Mouse (Mus musculus) lung, adult 2 months (tissue): Measurements from ENCODE around the gene Map2k6. TPM values are rescaled to one million over a fixed set of nuclear protein-coding genes. Genes with fewer than 3 reads are reported as not detected.
A peak's percentile ranks its signal among the peaks of the same experiment; 100 is the strongest.

Source experiments
- DNase-seq: peaks from one replicate; pipeline ENCODE4 v3.0.0; 2022
- H3K4me1 ChIP-seq: fragments of 200-500 bp; 2 replicates; pipeline ENCODE4 v1.6.1; 2011; ENCODE audit warnings: low read length; ENCODE audit not compliant: control insufficient read depth, insufficient read depth
- H3K4me3 ChIP-seq: fragments of 200-500 bp; replicated peaks from 2 replicates; pipeline ENCODE3; 2011; ENCODE audit warnings: low read depth, mild to moderate bottlenecking, control low read depth, low read length; ENCODE audit errors: extremely low read depth
- CTCF ChIP-seq: fragments of 200-500 bp; IDR thresholded peaks from 2 replicates; pipeline ENCODE4 v1.5.1; 2011; ENCODE audit warnings: mild to moderate bottlenecking, low read length, control low read depth; ENCODE audit not compliant: insufficient read depth
- POLR2A ChIP-seq: fragments of 200-500 bp; IDR thresholded peaks from 2 replicates; pipeline ENCODE4 v1.6.1; 2011; ENCODE audit warnings: low read depth, mild to moderate bottlenecking, control low read depth, low read length, borderline replicate concordance; ENCODE audit errors: extremely low read depth
- WGBS: fragments of 180-500 bp; shearing (Covaris S2); methylation state at CpG from one replicate; pipeline ENCODE4 v1.1.7; 2018; 5-methylcytosine and 5-hydroxymethylcytosine counted together
- polyA plus RNA-seq: library from polyadenylated mRNA; depleted of rRNA; stranded (reverse); fragments of >200 nt; gene quantifications from 2 replicates; pipeline ENCODE4 v1.2.3, GENCODE M21; 2012

Gene Map2k6
- polyA plus RNA-seq, 1 experiment = 2.1 TPM

GRCm38 (mm10) chr11:110536533-110536932 is 137.6 kb downstream of the Map2k6 start:
- Histone ChIP-seq H3K4me1 (0 out of 2 replicates have a peak, but pooled peaks cover 3% of the 10 kb centered on the region), H3K4me3 (no peak overlapping the region)
- DNase-seq = no peak
- no peak for TF ChIP-seq CTCF
- TF ChIP-seq POLR2A = no peak
- WGBS = 91% methylated on average over 2 of the region's 2 CpGs

GRCm38 (mm10) chr11:110537602-110538001 is 138.7 kb downstream of the Map2k6 start:
- WGBS = 4% methylated on average over 15 of the region's 15 CpGs
- Histone ChIP-seq H3K4me3 (no peak overlapping the region), H3K4me1 (0 out of 2 replicates have a peak, but pooled peaks cover 3% of the 10 kb centered on the region)
- peak; percentile 54 for TF ChIP-seq CTCF
- no peak for TF ChIP-seq POLR2A
- DNase-seq = peak; percentile 56

GRCm38 (mm10) chr11:110538206-110538605 is 139.3 kb downstream of the Map2k6 start:
- 34% methylated on average over 10 of the region's 10 CpGs for WGBS
- H3K4me3 ChIP-seq = no peak overlapping the region
- 0 out of 2 replicates have a peak, but pooled peaks cover 3% of the 10 kb centered on the region for H3K4me1 ChIP-seq
- TF ChIP-seq POLR2A = no peak
- TF ChIP-seq CTCF = no peak
- no peak for DNase-seq

- WGBS = 54% methylated on average over 4 of the region's 4 CpGs
- Histone ChIP-seq H3K4me1 (0 out of 2 replicates have a peak, but pooled peaks cover 3% of the 10 kb centered on the region), H3K4me3 (no peak overlapping the region)
- TF ChIP-seq CTCF = no peak
- TF ChIP-seq POLR2A = no peak
- no peak for DNase-seq
These were observed 143.0 kb downstream of the Map2k6 start for GRCm38 (mm10) chr11:110541933-110542332.

DNA sequence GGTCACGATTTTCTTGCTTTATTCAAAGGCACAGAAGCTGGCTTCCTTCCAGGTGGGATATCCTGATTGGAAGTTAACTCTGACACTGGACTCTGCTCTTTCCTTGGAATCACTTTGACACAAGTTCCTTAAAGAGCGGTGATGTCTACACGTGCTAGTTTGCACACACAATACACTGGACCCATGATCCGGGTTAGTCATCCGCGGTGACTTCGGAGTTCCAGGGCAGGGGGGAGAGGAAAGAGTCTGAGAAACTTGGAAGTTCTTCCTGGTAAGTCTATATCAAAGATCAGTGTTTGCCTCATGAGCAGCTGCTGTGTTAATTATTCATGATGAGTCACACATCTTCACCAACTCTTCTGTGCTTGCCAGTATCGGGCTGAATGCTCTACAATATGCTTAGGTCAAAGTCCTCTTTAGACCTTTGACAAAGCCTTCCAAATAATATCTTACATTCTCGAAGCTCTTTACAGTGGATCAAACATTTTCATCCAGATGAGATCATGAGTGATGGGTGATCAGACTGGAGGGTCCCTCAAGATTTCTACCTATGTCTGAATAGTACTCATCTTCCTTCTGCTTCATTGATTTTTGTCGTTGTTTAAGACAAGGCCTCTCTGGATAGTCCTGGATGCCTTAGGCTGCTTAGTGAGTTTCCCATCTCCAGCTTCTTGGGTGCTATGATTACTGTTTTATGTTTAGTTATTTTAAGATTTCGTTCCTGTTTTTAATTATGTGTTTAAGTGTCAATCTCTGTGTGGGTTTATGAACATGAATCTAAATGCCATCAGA is 145.7 kb downstream of the Map2k6 start:
- TF ChIP-seq CTCF = no peak
- DNase-seq = no peak
- Histone ChIP-seq H3K4me3 (no peak overlapping the region), H3K4me1 (no peaks in the 10 kb centered on the region)
- WGBS = 52% methylated on average over 11 of the region's 11 CpGs

GRCm38 (mm10) chr11:110545416-110545815 is 146.5 kb downstream of the Map2k6 start:
- TF ChIP-seq CTCF = no peak
- no peak for TF ChIP-seq POLR2A
- 45% methylated on average over 3 of the region's 3 CpGs for WGBS
- Histone ChIP-seq H3K4me3 (no peak overlapping the region), H3K4me1 (no peaks in the 10 kb centered on the region)
- no peak for DNase-seq

DNA sequence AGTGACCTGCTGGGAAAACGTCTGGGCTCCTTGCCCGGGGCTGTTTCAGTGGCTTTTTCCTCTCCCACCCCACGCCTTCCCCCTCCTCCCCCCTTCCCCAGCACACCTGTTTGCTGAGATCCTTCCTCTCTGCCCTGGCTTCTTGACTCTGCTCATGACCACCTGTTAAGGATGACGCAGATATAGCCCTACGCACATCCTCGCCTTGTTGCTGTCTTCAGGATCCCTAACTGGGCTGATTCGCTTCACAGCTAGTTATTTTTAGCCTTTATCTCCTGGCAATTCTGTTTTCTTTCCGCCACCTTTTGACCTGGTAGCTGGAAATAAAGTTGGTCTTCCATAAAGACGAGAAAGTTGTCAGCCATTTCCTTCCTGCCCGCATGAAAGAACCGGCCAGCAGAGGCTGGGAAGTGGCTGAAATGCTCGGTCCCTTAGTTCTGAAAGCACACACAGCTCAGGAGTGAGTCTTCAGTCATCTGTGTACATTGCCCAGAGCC is 152.6 kb downstream of the Map2k6 start:
- no peak for TF ChIP-seq POLR2A
- no peak for DNase-seq
- H3K4me1 ChIP-seq = no peaks in the 10 kb centered on the region
- WGBS = 34% methylated on average over 12 of the region's 12 CpGs
- H3K4me3 ChIP-seq = no peak overlapping the region

DNA sequence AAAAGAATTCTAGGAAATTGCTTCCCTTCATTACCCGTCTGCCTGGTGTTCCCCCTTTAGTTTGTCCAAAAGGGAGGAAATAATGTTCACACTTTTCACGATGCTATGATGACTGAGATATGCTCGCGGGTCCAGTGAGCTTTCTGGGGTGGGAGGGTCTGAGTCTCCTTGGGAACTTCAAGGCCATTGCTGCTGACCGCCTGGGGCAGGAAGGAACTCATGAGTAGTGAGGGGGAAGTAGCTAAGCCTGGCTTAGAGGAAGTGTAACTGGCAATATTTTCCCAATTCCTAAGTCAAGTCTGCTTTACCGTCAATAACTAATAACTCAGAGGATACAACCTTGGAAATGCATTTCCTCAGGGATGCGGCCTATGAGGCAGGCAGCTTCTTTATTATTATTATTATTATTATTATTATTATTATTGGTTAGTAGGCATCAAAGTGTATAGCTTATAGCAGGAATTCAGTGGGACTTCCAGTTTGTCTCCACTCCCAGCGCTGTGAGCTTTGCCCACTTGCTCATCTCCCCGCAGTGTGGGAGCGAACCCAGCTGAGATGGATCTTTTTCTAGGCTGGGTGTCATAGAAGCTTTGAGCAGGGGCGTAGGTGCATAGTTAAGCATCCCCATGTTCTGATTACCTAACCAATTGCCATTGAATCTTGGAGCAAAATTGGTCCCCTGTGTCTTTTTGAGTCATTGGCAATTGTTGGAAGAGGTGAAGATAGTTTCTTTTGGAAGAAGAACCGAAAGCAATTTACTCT is 163.6 kb downstream of the Map2k6 start:
- Histone ChIP-seq H3K4me1 (no peaks in the 10 kb centered on the region), H3K4me3 (no peak overlapping the region)
- no peak for TF ChIP-seq CTCF
- TF ChIP-seq POLR2A = no peak
- 73% methylated on average over 12 of the region's 12 CpGs for WGBS
- no peak for DNase-seq

DNA sequence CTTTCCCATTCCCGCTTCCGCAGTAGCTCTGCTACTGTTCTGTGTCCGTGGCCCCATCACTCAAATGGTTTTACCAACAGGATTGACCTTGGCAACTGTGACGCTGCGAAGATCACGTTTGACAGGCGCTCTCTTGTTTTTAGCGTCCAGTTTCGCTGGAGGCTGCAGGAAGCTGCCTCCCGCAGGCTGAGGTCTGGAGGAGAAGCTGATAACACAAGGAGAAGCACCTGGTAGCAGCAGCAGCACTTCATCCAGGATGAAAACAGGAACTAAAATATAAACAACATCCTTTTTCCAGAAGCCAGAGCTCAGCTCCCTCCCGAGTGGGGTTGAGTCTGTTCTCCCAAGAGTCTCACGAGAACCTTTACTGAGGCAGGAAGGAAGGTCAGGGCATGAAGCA is 164.3 kb downstream of the Map2k6 start:
- DNase-seq = no peak
- no peaks in the 10 kb centered on the region for H3K4me1 ChIP-seq
- no peak for TF ChIP-seq POLR2A
- no peak overlapping the region for H3K4me3 ChIP-seq
- 29% methylated on average over 12 of the region's 12 CpGs for WGBS

- no peak for TF ChIP-seq POLR2A
- TF ChIP-seq CTCF = no peak
- no peak for DNase-seq
- WGBS = 60% methylated on average over 10 of the region's 10 CpGs
- Histone ChIP-seq H3K4me1 (no peaks in the 10 kb centered on the region), H3K4me3 (no peak overlapping the region)
These were observed 164.9 kb downstream of the Map2k6 start for GRCm38 (mm10) chr11:110563801-110564200.

GRCm38 (mm10) chr11:110566307-110566706 is 167.4 kb downstream of the Map2k6 start:
- DNase-seq = no peak
- no peaks in the 10 kb centered on the region for H3K4me1 ChIP-seq
- TF ChIP-seq POLR2A (no peak), CTCF (no peak)
- no peak overlapping the region for H3K4me3 ChIP-seq
- 64% methylated on average over 7 of the region's 7 CpGs for WGBS
